Mouse (Mus musculus) embryonic facial prominence, embryonic 14.5 days (tissue): ENCODE results near the gene Nusap1. TPM values are rescaled to one million over a fixed set of nuclear protein-coding genes. Genes with fewer than 3 reads are reported as not detected.

Experiments
- ATAC-seq: fragments of 200-750 bp; cut with Nextera tagmentation; 2 replicates; pipeline ENCODE4 v1.8.0; 2017; ENCODE audit warnings: low read depth, moderate number of reproducible peaks, moderate TSS enrichment
- DNase-seq: peaks from one replicate; pipeline ENCODE4 v3.0.0-alpha.2; 2015; ENCODE audit warnings: low spot score
- H3K27ac ChIP-seq: fragments of 300-500 bp; sonication (generic); replicated peaks from 2 replicates; pipeline ENCODE4 v1.5.1; 2014; ENCODE audit warnings: low read depth, mild to moderate bottlenecking, low read length, moderate library complexity
- H3K27me3 ChIP-seq: fragments of 300-500 bp; sonication (generic); replicated peaks from 2 replicates; pipeline ENCODE4 v1.6.1; 2014; ENCODE audit warnings: low read length; ENCODE audit not compliant: control insufficient read depth, insufficient read depth
- H3K36me3 ChIP-seq: fragments of 300-500 bp; sonication (generic); 2 replicates; pipeline ENCODE4 v1.6.1; 2014; ENCODE audit warnings: low read length, mixed read lengths; ENCODE audit not compliant: control insufficient read depth, insufficient read depth
- H3K4me1 ChIP-seq: fragments of 300-500 bp; sonication (generic); 2 replicates; pipeline ENCODE4 v1.6.1; 2014; ENCODE audit warnings: antibody characterized with exemption, low read length; ENCODE audit not compliant: control insufficient read depth, insufficient read depth
- H3K4me2 ChIP-seq: fragments of 300-500 bp; sonication (generic); 2 replicates; pipeline ENCODE4 v1.6.1; 2014; ENCODE audit warnings: low read depth, mild to moderate bottlenecking, low read length, moderate library complexity, mixed read lengths
- H3K4me3 ChIP-seq: fragments of 300-500 bp; sonication (generic); 2 replicates; pipeline ENCODE4 v1.5.1; 2014; ENCODE audit warnings: low read depth, mild to moderate bottlenecking, low read length
- H3K9ac ChIP-seq: fragments of 300-500 bp; sonication (generic); 2 replicates; pipeline ENCODE4 v1.6.1; 2014; ENCODE audit warnings: low read depth, mild to moderate bottlenecking, low read length, moderate library complexity, mixed read lengths
- H3K9me3 ChIP-seq: fragments of 300-500 bp; sonication (generic); 2 replicates; pipeline ENCODE4 v1.6.1; 2016; ENCODE audit warnings: low read length; ENCODE audit not compliant: control insufficient read depth
- WGBS: fragments of 180-500 bp; shearing (Covaris S2); extraction: QIAGEN DNeasy Blood & Tissue Kit; methylation state at CpG from one replicate; pipeline ENCODE4 v1.1.7; 2014; 5-methylcytosine and 5-hydroxymethylcytosine counted together
- polyA plus RNA-seq: library from polyadenylated mRNA; unstranded; fragments of >200 nt; fragmentation: Nextera tagmentation; extraction: Ambion mirVana; gene quantifications from 2 replicates; pipeline ENCODE4 v1.2.1, GENCODE M21; 2014

Nusap1 gene
- polyA plus RNA-seq, 1 experiment from 2014 or later, result 47.5 TPM

- Histone ChIP-seq H3K4me1 (no peaks in the 10 kb centered on the region), H3K27me3 (no peaks in the 10 kb centered on the region), H3K27ac (no peak overlapping the region), H3K4me3 (no peak overlapping the region), H3K4me2 (no peak overlapping the region), H3K9ac (no peak overlapping the region), H3K9me3 (no peaks in the 10 kb centered on the region), H3K36me3 (peaks cover 32% of the 10 kb centered on the region)
- WGBS, result 77% methylated on average over 1 of the region's 1 CpGs
- no peak for ATAC-seq
- no peak for DNase-seq
Observed at GRCm38 (mm10) chr2:119696111-119696510, 78.0 kb downstream of the Nusap1 start.

- WGBS, result 70% methylated on average over 2 of the region's 2 CpGs
- DNase-seq, result no peak
- Histone ChIP-seq H3K9me3 (no peaks in the 10 kb centered on the region), H3K9ac (no peak overlapping the region), H3K27me3 (no peaks in the 10 kb centered on the region), H3K4me1 (no peaks in the 10 kb centered on the region), H3K4me2 (no peak overlapping the region), H3K4me3 (no peak overlapping the region), H3K27ac (no peak overlapping the region), H3K36me3 (peaks cover 40% of the 10 kb centered on the region)
- ATAC-seq, result no peak
Observed at GRCm38 (mm10) chr2:119698472-119698871, 80.4 kb downstream of the Nusap1 start.

- Histone ChIP-seq H3K9ac (no peak overlapping the region), H3K9me3 (no peaks in the 10 kb centered on the region), H3K4me1 (no peaks in the 10 kb centered on the region), H3K4me2 (no peak overlapping the region), H3K27ac (no peak overlapping the region), H3K4me3 (no peak overlapping the region), H3K27me3 (no peaks in the 10 kb centered on the region), H3K36me3 (peaks cover 40% of the 10 kb centered on the region; the same call in 1 of the 2 replicates)
- DNase-seq (no peak), ATAC-seq (no peak)
- 93% methylated on average over 3 of the region's 3 CpGs for WGBS
Observed at GRCm38 (mm10) chr2:119699962-119700361, 81.9 kb downstream of the Nusap1 start.

Other genes starting within 250 kb of the Nusap1 start
- gene Ino80, start 140.6 kb upstream of the Nusap1 start, polyA plus RNA-seq, result 5.1 and 6.8 TPM in 2 replicates
- 0.22 and 0.29 TPM in 2 replicates for gene Exd1, start 70.7 kb upstream of the Nusap1 start, polyA plus RNA-seq
- gene Chp1, start 70.6 kb upstream of the Nusap1 start, polyA plus RNA-seq, result 68.5 and 69.6 TPM in 2 replicates
- 15.3 and 17.9 TPM in 2 replicates for gene Oip5, start 171 bp downstream of the Nusap1 start, polyA plus RNA-seq
- gene Ndufaf1, start 44.5 kb downstream of the Nusap1 start, polyA plus RNA-seq, result 39.4 and 40.4 TPM in 2 replicates
- 23.2 and 26.2 TPM in 2 replicates for gene Rtf1, start 56.8 kb downstream of the Nusap1 start, polyA plus RNA-seq
- 0.84 and 1.2 TPM in 2 replicates for gene Itpka, start 124.0 kb downstream of the Nusap1 start, polyA plus RNA-seq
- 0.14 and 0.29 TPM in 2 replicates for gene Ltk, start 142.1 kb downstream of the Nusap1 start, polyA plus RNA-seq
- gene Rpap1, start 169.2 kb downstream of the Nusap1 start, polyA plus RNA-seq, result 18.3 and 22.3 TPM in 2 replicates
- gene Tyro3, start 179.4 kb downstream of the Nusap1 start, polyA plus RNA-seq, result 20.2 and 23.6 TPM in 2 replicates